Mouse (Mus musculus) ES-E14 (cell line): ENCODE results near the gene Atxn10. TPM values are rescaled to one million over a fixed set of nuclear protein-coding genes. Genes with fewer than 3 reads are reported as not detected.

Experiments
- DNase-seq: peaks from one replicate; pipeline ENCODE4 v3.0.0-alpha.2; 2013; ENCODE audit warnings: low read depth, low spot score
- H3K27ac ChIP-seq: 2 replicates; pipeline ENCODE4 v1.5.1; 2012; ENCODE audit warnings: low read depth, mild to moderate bottlenecking, low read length, moderate library complexity, mixed read lengths; ENCODE audit not compliant: poor library complexity, insufficient read depth, severe bottlenecking
- H3K36me3 ChIP-seq: 2 replicates; pipeline ENCODE4 v1.6.1; 2012; ENCODE audit warnings: mild to moderate bottlenecking, low read length, moderate library complexity, mixed read lengths; ENCODE audit not compliant: control insufficient read depth, poor library complexity, insufficient read depth, severe bottlenecking
- H3K4me1 ChIP-seq, 2 experiments: fragments of 150-350 bp in 1 of 2; sonication (generic) in 1 of 2; 2 replicates each; pipeline ENCODE4 v1.6.1; 2012; ENCODE audit warnings: low read length in 2 of 2, mild to moderate bottlenecking in 1 of 2, mixed read lengths in 1 of 2; ENCODE audit not compliant: control insufficient read depth in 2 of 2, insufficient read depth in 2 of 2, poor library complexity in 1 of 2
- H3K4me3 ChIP-seq, 2 experiments: fragments of 150-350 bp in 1 of 2; sonication (generic) in 1 of 2; 2 replicates each; pipeline ENCODE4 v1.5.1; 2012; ENCODE audit warnings: low read length in 2 of 2, low read depth in 1 of 2, mild to moderate bottlenecking in 1 of 2, mixed read lengths in 1 of 2; ENCODE audit not compliant: insufficient read depth in 1 of 2, poor library complexity in 1 of 2, severe bottlenecking in 1 of 2
- H3K9ac ChIP-seq: 2 replicates; pipeline ENCODE4 v1.6.1; 2012; ENCODE audit warnings: low read depth, mild to moderate bottlenecking, low read length, mixed read lengths; ENCODE audit not compliant: poor library complexity, insufficient read depth, severe bottlenecking
- H3K9me3 ChIP-seq: fragments of 150-350 bp; sonication (generic); 2 replicates; pipeline ENCODE4 v1.6.1; 2012; ENCODE audit warnings: low read depth, mild to moderate bottlenecking, low read length; ENCODE audit not compliant: control insufficient read depth, insufficient read depth
- CHD2 ChIP-seq: IDR thresholded peaks from 2 replicates; pipeline ENCODE4 v1.6.1; 2014; ENCODE audit warnings: mild to moderate bottlenecking, low read depth, low read length, inconsistent platforms
- HCFC1 ChIP-seq: IDR thresholded peaks from 2 replicates; pipeline ENCODE4 v1.6.1; 2012; ENCODE audit warnings: low read length, inconsistent platforms, borderline replicate concordance; ENCODE audit not compliant: insufficient read depth
- MAFK ChIP-seq: IDR thresholded peaks from 2 replicates; pipeline ENCODE4 v1.6.1; 2014; ENCODE audit warnings: mild to moderate bottlenecking, low read depth, low read length, inconsistent platforms; ENCODE audit not compliant: insufficient read depth
- ZC3H11A ChIP-seq: IDR thresholded peaks from 2 replicates; pipeline ENCODE4 v1.6.1; 2012; ENCODE audit warnings: low read depth, mild to moderate bottlenecking, inconsistent platforms, low read length, borderline replicate concordance
- ZNF384 ChIP-seq: IDR thresholded peaks from 2 replicates; pipeline ENCODE4 v1.6.1; 2012; ENCODE audit warnings: low read depth, low read length, inconsistent platforms
- in situ Hi-C, 2 experiments: fragments of 600-800 bp; cut with MboI; formaldehyde crosslinking; loops; one replicate each; pipeline ENCODE4 v1.15.1; 2025; ENCODE audit warnings: low sequenced_read_pairs in 2 of 2, inconsistent platforms in 1 of 2; ENCODE audit not compliant: unreplicated experiment in 2 of 2
- total RNA-seq: library from RNA; depleted of rRNA; stranded (reverse); fragments of 300-350 nt; gene quantifications from 2 replicates; pipeline ENCODE4 v1.2.3, GENCODE M21; 2012; rRNA removed

Atxn10 gene
- total RNA-seq, 1 experiment = 195 TPM

DNA sequence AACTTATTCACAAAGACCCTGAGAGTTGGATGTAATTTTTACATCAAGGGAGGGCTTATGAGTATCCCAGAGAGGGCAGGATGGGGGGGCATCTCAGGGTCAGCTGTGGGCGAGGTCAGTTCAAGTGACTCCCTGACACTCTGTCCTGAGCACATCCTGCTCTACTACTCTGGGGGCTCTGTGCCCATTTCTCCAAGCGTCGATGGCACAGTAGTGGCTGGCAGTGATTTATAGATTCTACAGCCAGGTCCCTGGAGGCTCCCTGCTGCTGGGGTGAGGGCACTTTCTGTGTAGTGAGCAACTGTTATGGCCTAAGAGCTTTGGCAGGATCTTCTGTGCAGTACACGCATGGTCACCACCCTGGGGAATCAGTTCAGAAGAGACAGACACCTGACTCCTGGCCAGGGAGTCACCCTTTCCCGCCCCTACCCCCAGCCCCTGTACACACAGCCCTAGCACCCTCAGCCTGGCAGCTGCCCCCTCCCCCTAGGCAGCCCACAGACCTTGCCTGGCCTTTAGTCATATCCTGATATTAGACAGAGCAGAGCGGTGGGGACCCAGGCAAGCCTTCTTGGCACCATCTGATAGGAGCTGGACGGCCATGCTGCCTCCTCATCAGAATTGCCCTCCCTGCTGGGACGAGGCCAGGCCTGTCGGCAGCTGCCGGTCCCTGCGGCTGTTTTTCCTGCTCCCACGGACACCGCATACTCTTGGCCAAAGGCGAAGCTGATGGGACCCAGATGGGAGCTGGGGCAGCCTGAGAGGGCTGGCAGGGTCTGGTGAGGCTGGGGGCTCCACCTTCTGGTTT is 169.3 kb downstream of the Atxn10 start:
- H3K4me1 ChIP-seq = peaks cover 0 to 2% of the 10 kb centered on the region in 2 experiments; a peak in 1 of 4 replicates
- no peak overlapping the region for H3K9ac ChIP-seq
- no peaks in the 10 kb centered on the region for H3K36me3 ChIP-seq
- H3K9me3 ChIP-seq = no peaks in the 10 kb centered on the region
- in situ Hi-C loops = no loop called here
- H3K4me3 ChIP-seq = no peak overlapping the region
- no peak for DNase-seq
- no peak overlapping the region for H3K27ac ChIP-seq
- no peak for TF ChIP-seq ZC3H11A
- TF ChIP-seq HCFC1 = no peak
- no peak for TF ChIP-seq ZNF384
- no peak for TF ChIP-seq CHD2
- TF ChIP-seq MAFK = no peak

DNA sequence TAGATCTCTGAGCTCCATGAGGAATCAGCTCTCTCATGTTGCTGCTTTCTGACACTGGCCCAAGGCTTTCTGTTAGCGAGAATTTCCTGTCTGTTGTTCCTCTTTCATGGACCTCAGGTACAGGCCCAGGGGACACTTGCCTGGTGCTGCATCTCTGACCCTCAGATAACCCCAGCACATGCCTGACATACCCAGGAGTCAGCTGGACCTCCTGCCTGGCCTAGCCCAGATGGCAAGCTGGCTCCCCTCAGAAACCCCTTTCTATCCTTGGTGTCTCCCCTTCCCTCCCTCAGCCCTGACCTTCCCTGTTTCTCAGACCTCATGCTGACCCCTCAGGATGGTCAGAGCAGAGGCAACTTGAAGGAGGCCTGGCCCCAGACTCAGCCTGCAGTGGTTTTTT is 170.6 kb downstream of the Atxn10 start:
- in situ Hi-C loops = no loop called here

DNA sequence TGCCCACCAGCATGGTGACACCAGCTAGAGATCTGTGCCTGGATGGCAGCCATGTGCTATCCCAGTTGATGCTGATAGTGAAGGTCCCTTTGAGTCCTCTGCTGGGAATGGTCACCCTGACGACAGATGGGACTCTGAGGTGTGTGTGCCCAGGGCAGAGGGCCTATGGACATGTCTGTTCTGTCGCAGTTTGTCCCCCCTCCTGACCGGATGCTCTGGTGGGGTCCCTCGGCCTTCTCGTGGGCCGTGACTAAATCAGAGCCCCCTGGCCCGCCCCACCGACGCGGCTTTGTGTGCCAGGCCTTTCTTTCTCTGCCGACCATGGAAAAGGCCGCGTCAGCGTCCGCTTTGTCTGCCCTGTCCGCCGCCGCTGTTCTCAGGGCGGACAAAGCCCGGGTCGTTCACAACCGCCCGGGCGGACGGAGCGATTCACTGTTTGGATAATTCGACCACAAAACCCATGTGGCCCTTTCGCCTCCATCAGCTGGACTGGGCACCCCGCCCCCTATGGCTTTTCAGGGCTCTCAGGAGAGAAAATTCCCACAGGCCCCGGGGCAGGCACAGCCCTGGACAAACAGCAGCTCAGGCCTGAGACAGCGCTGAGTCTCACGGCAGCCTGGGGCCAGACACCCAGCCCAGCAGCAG is 171.4 kb downstream of the Atxn10 start:
- H3K9me3 ChIP-seq = no peaks in the 10 kb centered on the region
- peak overlapping the region; percentile 42 to 51 for H3K4me3 ChIP-seq
- peak overlapping the region; percentile 12; the same call in 1 of the 2 replicates for H3K9ac ChIP-seq
- in situ Hi-C loops = no loop called here
- TF ChIP-seq HCFC1 (no peak), ZNF384 (no peak), ZC3H11A (no peak), CHD2 (no peak), MAFK (no peak)
- no peaks in the 10 kb centered on the region for H3K36me3 ChIP-seq
- peaks cover 0 to 2% of the 10 kb centered on the region in 2 experiments; a peak in 1 of 4 replicates for H3K4me1 ChIP-seq
- no peak overlapping the region for H3K27ac ChIP-seq
- no peak for DNase-seq

More for the DNA sequence above, 170.6 kb downstream of the Atxn10 start:
- no peak for TF ChIP-seq ZNF384
- TF ChIP-seq CHD2 = no peak
- TF ChIP-seq HCFC1 = no peak
- TF ChIP-seq ZC3H11A = no peak
- no peak for TF ChIP-seq MAFK
- no peaks in the 10 kb centered on the region for H3K36me3 ChIP-seq
- no peaks in the 10 kb centered on the region for H3K9me3 ChIP-seq
- H3K27ac ChIP-seq = no peak overlapping the region
- H3K4me3 ChIP-seq = no peak overlapping the region
- no peak overlapping the region for H3K9ac ChIP-seq
- DNase-seq = no peak
- H3K4me1 ChIP-seq = peaks cover 0 to 2% of the 10 kb centered on the region in 2 experiments; a peak in 1 of 4 replicates

Other genes with a start within 250 kb of the Atxn10 start
- 4.8 and 8.7 TPM in 2 replicates for gene Smc1b, start 204.3 kb upstream of the Atxn10 start, total RNA-seq
- 0.26 and 0.45 TPM in 2 replicates for gene Ribc2, start 204.2 kb upstream of the Atxn10 start, total RNA-seq
- 99.6 and 118 TPM in 2 replicates for gene Fbln1, start 130.3 kb upstream of the Atxn10 start, total RNA-seq
- gene 7530416G11Rik, start 167.0 kb downstream of the Atxn10 start, total RNA-seq = not detected in 2 replicates
- gene Wnt7b, start 246.2 kb downstream of the Atxn10 start, total RNA-seq = 11.2 and 15.5 TPM in 2 replicates